Mouse (Mus musculus) small intestine, adult 2 months (tissue): ENCODE results near the gene Abhd16b.
A peak's percentile ranks its signal among the peaks of the same experiment; 100 is the strongest.

Source experiments
- CTCF ChIP-seq: fragments of 200-500 bp; IDR thresholded peaks from 2 replicates; pipeline ENCODE4 v1.5.1; 2012; ENCODE audit warnings: low read depth, mild to moderate bottlenecking, control low read depth, inconsistent platforms, low read length, moderate library complexity, mixed read lengths; ENCODE audit not compliant: insufficient replicate concordance, insufficient read length; ENCODE audit errors: extremely low read depth
- POLR2A ChIP-seq: fragments of 200-500 bp; IDR thresholded peaks from 2 replicates; pipeline ENCODE4 v1.6.1; 2012; ENCODE audit warnings: low read depth, mild to moderate bottlenecking, control low read depth, inconsistent platforms, low read length, moderate library complexity

GRCm38 (mm10) chr2:181453274-181453673 is 39.7 kb upstream of the Abhd16b start:
- TF ChIP-seq POLR2A (no peak), CTCF (peak; percentile 10; the same call in 1 of the 2 replicates)
